In genomic region chr5:102113009-102113408, GRCm38 (mm10) we compare ENCODE assay signal across 10 mouse cellular contexts. TPM values are rescaled to one million over a fixed set of nuclear protein-coding genes. Genes with fewer than 3 reads are reported as not detected.
DNase-seq lines count a peak whose midpoint lies in the region; ATAC-seq and TF ChIP-seq lines count a peak whose summit lies in the region.
"Had no signal": no experiment of that assay in that cellular context is flagged by ENCODE, and none has a peak within 500 bp of the region (broad histone marks: within the 10 kb centered on the region; RNA-seq: fewer than 3 reads in every experiment).

No protein-coding gene starts in this region.

- no peak for DNase-seq in heart, postnatal 14 days
- peak; percentile 55 for DNase-seq in lung, postnatal 0 days (ENCODE audit: low spot score)
- DNase-seq in lung, adult 18-20 months: no peak
- DNase-seq in embryonic facial prominence, embryonic 10.5 days (ENCODE audit: low spot score): peak; percentile 27
- no peak for DNase-seq in cerebellum, adult 2 months
- DNase-seq: cerebellum, postnatal 36 days; kidney, adult 2 months had no signal

- no peak for TF ChIP-seq CTCF in lung, postnatal 0 days (IDR thresholded peaks at IDR 0.05)
- TF ChIP-seq CTCF in cerebellum, adult 2 months (IDR thresholded peaks at IDR 0.05; ENCODE audit: borderline replicate concordance, insufficient read depth, low read depth, low read length): no peak

- TF ChIP-seq EP300 in lung, postnatal 0 days (IDR thresholded peaks at IDR 0.05): no peak

- no peaks in the 10 kb centered on the region for H3K9me3 ChIP-seq in heart, embryonic 13.5 days
- H3K9me3 ChIP-seq in lung, postnatal 0 days (ENCODE audit: low read length): no peaks in the 10 kb centered on the region
- H3K9me3 ChIP-seq in embryonic facial prominence, embryonic 10.5 days: no peaks in the 10 kb centered on the region
- no peaks in the 10 kb centered on the region for H3K9me3 ChIP-seq in stomach, embryonic 14.5 days (ENCODE audit: control insufficient read depth, low read depth, low read length)

- intact Hi-C loops in heart, postnatal 14 days (cut with DNase I): no loop called here

- WGBS in heart, embryonic 13.5 days: 26% methylated on average over 14 of the region's 14 CpGs
- WGBS in lung, postnatal 0 days: 12% methylated on average over 14 of the region's 14 CpGs
- WGBS in embryonic facial prominence, embryonic 10.5 days: 68% methylated on average over 14 of the region's 14 CpGs
- 29% methylated on average over 14 of the region's 14 CpGs for WGBS in stomach, embryonic 14.5 days
- 73% methylated on average over 14 of the region's 14 CpGs for WGBS in cerebellum, adult 2 months

- H3K4me3 ChIP-seq in heart, embryonic 13.5 days: peak overlapping the region; percentile 40
- H3K4me3 ChIP-seq in lung, postnatal 0 days (ENCODE audit: low read depth, low read length): peak overlapping the region; percentile 21; the same call in 1 of the 2 replicates
- H3K4me3 ChIP-seq in embryonic facial prominence, embryonic 10.5 days: no peak overlapping the region
- H3K4me3 ChIP-seq in stomach, embryonic 14.5 days (ENCODE audit: low read depth, low read length): no peak overlapping the region
- H3K4me3 ChIP-seq in cerebellum, adult 2 months (replicated peaks; ENCODE audit: insufficient read depth, low read depth, low read length): no peak overlapping the region

- ATAC-seq in heart, embryonic 13.5 days (ENCODE audit: extremely low read depth, insufficient number of reproducible peaks, low FRiP score, low TSS enrichment): no peak
- ATAC-seq in lung, postnatal 0 days: peak; percentile 16; the same call in 1 of the 2 replicates
- peak; percentile 67; the same call in 1 of the 2 replicates for ATAC-seq in stomach, embryonic 14.5 days (ENCODE audit: insufficient number of reproducible peaks, insufficient read depth, low FRiP score, low read depth)
- ATAC-seq in erythroblast, adult 5-6 weeks (replicated peaks; ENCODE audit: low FRiP score, poor library complexity, severe bottlenecking): no peak

- H3K27ac ChIP-seq in heart, embryonic 13.5 days (replicated peaks): no peak overlapping the region
- no peak overlapping the region for H3K27ac ChIP-seq in lung, postnatal 0 days (ENCODE audit: low read length)
- no peak overlapping the region for H3K27ac ChIP-seq in embryonic facial prominence, embryonic 10.5 days (replicated peaks)
- no peak overlapping the region for H3K27ac ChIP-seq in stomach, embryonic 14.5 days (ENCODE audit: low read length)
- no peak overlapping the region for H3K27ac ChIP-seq in cerebellum, adult 2 months (ENCODE audit: insufficient read depth, low read length)

- peaks cover 13% of the 10 kb centered on the region for H3K4me1 ChIP-seq in heart, embryonic 13.5 days
- H3K4me1 ChIP-seq in lung, postnatal 0 days (ENCODE audit: insufficient read depth, low read depth, low read length): no peaks in the 10 kb centered on the region
- H3K4me1 ChIP-seq in embryonic facial prominence, embryonic 10.5 days: peaks cover 12% of the 10 kb centered on the region
- H3K4me1 ChIP-seq in stomach, embryonic 14.5 days (ENCODE audit: control insufficient read depth, insufficient read depth, low read length): no peaks in the 10 kb centered on the region
- H3K4me1 ChIP-seq in cerebellum, adult 2 months (ENCODE audit: control insufficient read depth, insufficient read depth, low read length): peaks cover 3% of the 10 kb centered on the region; the same call in 1 of the 2 replicates

- no peak for TF ChIP-seq POLR2A in cerebellum, adult 2 months (IDR thresholded peaks at IDR 0.05; ENCODE audit: borderline replicate concordance, insufficient read depth, low read length)

- peak overlapping the region; percentile 64 for H3K4me2 ChIP-seq in heart, embryonic 13.5 days
- H3K4me2 ChIP-seq in lung, postnatal 0 days (replicated peaks; ENCODE audit: low read depth, low read length): peak overlapping the region; percentile 53
- H3K4me2 ChIP-seq in stomach, embryonic 14.5 days (replicated peaks; ENCODE audit: low read depth, low read length): peak overlapping the region; percentile 41

- peak overlapping the region; percentile 48; the same call in 1 of the 2 replicates for H3K9ac ChIP-seq in heart, embryonic 13.5 days
- no peak overlapping the region for H3K9ac ChIP-seq in lung, postnatal 0 days (replicated peaks; ENCODE audit: low read depth)
- no peak overlapping the region for H3K9ac ChIP-seq in stomach, embryonic 14.5 days (replicated peaks; ENCODE audit: low read depth, low read length)

- no peaks in the 10 kb centered on the region for H3K36me3 ChIP-seq in heart, embryonic 13.5 days
- H3K36me3 ChIP-seq in lung, postnatal 0 days (ENCODE audit: insufficient read depth, low read length): no peaks in the 10 kb centered on the region
- H3K36me3 ChIP-seq in embryonic facial prominence, embryonic 10.5 days (replicated peaks): no peaks in the 10 kb centered on the region
- no peaks in the 10 kb centered on the region for H3K36me3 ChIP-seq in stomach, embryonic 14.5 days (ENCODE audit: control insufficient read depth, insufficient read depth, low read length)

- H3K27me3 ChIP-seq in heart, embryonic 13.5 days (replicated peaks): no peaks in the 10 kb centered on the region
- no peaks in the 10 kb centered on the region for H3K27me3 ChIP-seq in lung, postnatal 0 days (replicated peaks; ENCODE audit: insufficient read depth, low read length)
- H3K27me3 ChIP-seq in embryonic facial prominence, embryonic 10.5 days (replicated peaks; ENCODE audit: low read depth, poor library complexity, severe bottlenecking): no peaks in the 10 kb centered on the region
- no peaks in the 10 kb centered on the region for H3K27me3 ChIP-seq in stomach, embryonic 14.5 days (ENCODE audit: control insufficient read depth, insufficient read depth, low read length)
- H3K27me3 ChIP-seq in cerebellum, adult 2 months (ENCODE audit: control insufficient read depth, insufficient read depth, low read length): no peaks in the 10 kb centered on the region

RNA-seq across cellular contexts. Expression of gene Wdfy3, which starts 43.3 kb away (rescaled TPM):
- 8.8 and 8.9 TPM in 2 replicates for polyA plus RNA-seq in heart, embryonic 13.5 days (2015; fragmentation: Nextera tagmentation; extraction: Ambion mirVana)
- total RNA-seq in heart, postnatal 14 days (2021): 10 to 100 TPM; 39.4 TPM
- 9.9 and 11.9 TPM in 2 replicates for polyA plus RNA-seq in lung, postnatal 0 days (2015; fragmentation: Nextera tagmentation; extraction: Ambion mirVana)
- 17.0 and 17.2 TPM in 2 replicates for polyA plus RNA-seq in embryonic facial prominence, embryonic 10.5 days (2016; fragmentation: Nextera tagmentation; extraction: Ambion mirVana)
- polyA plus RNA-seq in stomach, embryonic 14.5 days (2014; fragmentation: Nextera tagmentation; extraction: Ambion mirVana): 22.0 and 23.5 TPM in 2 replicates
- polyA plus RNA-seq in cerebellum, adult 2 months (2012; rRNA removed): 75.4 and 79.7 TPM in 2 replicates
- total RNA-seq in erythroblast, adult 5-6 weeks (2015; ENCODE audit: low replicate concordance): 4.0 and 5.4 TPM in 2 replicates
- total RNA-seq in erythroblast, adult 5-6 weeks (2017; ENCODE audit: low replicate concordance): 7.4 and 10.6 TPM in 2 replicates

Comparison
In these comparisons a context has a peak if more than half of its experiments do, and no peak if none do; other contexts are left out.
1. DNase-seq: peak in lung, postnatal 0 days (single experiment) and embryonic facial prominence, embryonic 10.5 days (single experiment); none in heart, postnatal 14 days (0 of 2), lung, adult 18-20 months (0 of 2) and cerebellum, adult 2 months (0 of 2).
2. ATAC-seq: peak in lung, postnatal 0 days (single experiment) and stomach, embryonic 14.5 days (single experiment); none in heart, embryonic 13.5 days (single experiment) and erythroblast, adult 5-6 weeks (single experiment).
3. H3K4me3 ChIP-seq: peak in heart, embryonic 13.5 days (single experiment) and lung, postnatal 0 days (single experiment); none in embryonic facial prominence, embryonic 10.5 days (single experiment), stomach, embryonic 14.5 days (single experiment) and cerebellum, adult 2 months (single experiment).
4. Peak in every context shown above with its lines, with median percentiles within 50 percentile points of each other: H3K4me2 ChIP-seq.